Mouse (Mus musculus): ENCODE results near the gene Tmem247.

DNA sequence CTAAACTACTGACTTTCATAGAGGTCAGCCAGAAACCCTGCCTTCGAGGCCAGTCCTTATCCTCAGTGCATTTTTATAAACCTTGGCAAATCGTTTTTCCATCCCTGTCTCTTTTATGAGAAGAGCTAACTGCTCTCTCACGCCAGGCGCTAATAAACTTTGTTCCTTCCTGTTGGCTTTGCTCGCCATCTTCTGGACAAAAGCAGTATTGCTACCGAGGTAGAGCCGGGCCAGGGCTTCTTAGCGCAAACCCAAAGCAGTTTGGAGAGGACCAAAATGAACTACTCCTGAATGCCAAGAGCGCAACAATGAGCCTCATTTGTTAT is 11.0 kb upstream of the Tmem247 start:
- TF ChIP-seq CTCF (IDR thresholded peaks at IDR 0.05; ENCODE audit: low read depth) = peak; percentile 92
- TF ChIP-seq EP300 (IDR thresholded peaks at IDR 0.05; ENCODE audit: low read depth) = no peak
